Mouse (Mus musculus) liver, postnatal 0 days (tissue): ENCODE results near the gene 4931429L15Rik. TPM values are rescaled to one million over a fixed set of nuclear protein-coding genes. Genes with fewer than 3 reads are reported as not detected.
"Not testable (repeated sequence)": the region's sequence is repeated elsewhere in the genome, so short reads cannot be mapped to it uniquely, and the experiment has no call there.

Source experiments
- ATAC-seq: fragments of 200-750 bp; cut with Nextera tagmentation; 2 replicates; pipeline ENCODE4 v1.8.0; 2017; ENCODE audit warnings: mild to moderate bottlenecking, moderate library complexity
- DNase-seq: peaks from one replicate; pipeline ENCODE4 v3.0.0-alpha.2; 2016
- H3K27ac ChIP-seq: fragments of 300-500 bp; sonication (generic); 2 replicates; pipeline ENCODE4 v1.5.1; 2014; ENCODE audit warnings: antibody characterized with exemption, moderate library complexity, mild to moderate bottlenecking, low read depth
- H3K27me3 ChIP-seq: fragments of 300-500 bp; sonication (generic); 2 replicates; pipeline ENCODE4 v1.6.1; 2014; ENCODE audit warnings: low read length, control low read depth, mixed read lengths; ENCODE audit not compliant: insufficient read depth
- H3K36me3 ChIP-seq: fragments of 300-500 bp; sonication (generic); replicated peaks from 2 replicates; pipeline ENCODE4 v1.6.1; 2014; ENCODE audit warnings: mild to moderate bottlenecking, control low read depth, low read length, moderate library complexity, mixed read lengths; ENCODE audit not compliant: insufficient read depth
- H3K4me1 ChIP-seq: fragments of 300-500 bp; sonication (generic); 2 replicates; pipeline ENCODE4 v1.6.1; 2014; ENCODE audit warnings: antibody characterized with exemption, mild to moderate bottlenecking, control low read depth; ENCODE audit not compliant: insufficient read depth
- H3K4me2 ChIP-seq: fragments of 300-500 bp; sonication (generic); 2 replicates; pipeline ENCODE4 v1.6.1; 2014; ENCODE audit warnings: low read depth, mild to moderate bottlenecking, low read length, moderate library complexity, mixed read lengths
- H3K4me3 ChIP-seq: fragments of 300-500 bp; sonication (generic); 2 replicates; pipeline ENCODE4 v1.5.1; 2014; ENCODE audit warnings: low read depth, low read length
- H3K9ac ChIP-seq: fragments of 300-500 bp; sonication (generic); replicated peaks from 2 replicates; pipeline ENCODE4 v1.6.1; 2014; ENCODE audit warnings: mild to moderate bottlenecking, moderate library complexity
- H3K9me3 ChIP-seq: fragments of 300-500 bp; sonication (generic); 2 replicates; pipeline ENCODE4 v1.6.1; 2016; ENCODE audit warnings: mild to moderate bottlenecking, control low read depth, low read length, mixed read lengths
- CTCF ChIP-seq: sonication (generic); IDR thresholded peaks from 2 replicates; pipeline ENCODE4 v1.5.1; 2016; ENCODE audit warnings: antibody characterized with exemption, low read depth
- EP300 ChIP-seq: IDR thresholded peaks from 2 replicates; pipeline ENCODE4 v1.6.1; 2016; ENCODE audit warnings: antibody characterized with exemption, low read depth, mild to moderate bottlenecking
- WGBS: fragments of 180-500 bp; shearing (Covaris S2); extraction: QIAGEN DNeasy Blood & Tissue Kit; methylation state at CpG from one replicate; pipeline ENCODE4 v1.1.7; 2014; ENCODE audit not compliant: insufficient replicate concordance; 5-methylcytosine and 5-hydroxymethylcytosine counted together
- polyA plus RNA-seq: library from polyadenylated mRNA; unstranded; fragments of >200 nt; fragmentation: Nextera tagmentation; extraction: Ambion mirVana; gene quantifications from 2 replicates; pipeline ENCODE4 v1.2.1, GENCODE M21; 2015

Gene 4931429L15Rik
- polyA plus RNA-seq, 1 experiment from 2014 or later: not detected

DNA sequence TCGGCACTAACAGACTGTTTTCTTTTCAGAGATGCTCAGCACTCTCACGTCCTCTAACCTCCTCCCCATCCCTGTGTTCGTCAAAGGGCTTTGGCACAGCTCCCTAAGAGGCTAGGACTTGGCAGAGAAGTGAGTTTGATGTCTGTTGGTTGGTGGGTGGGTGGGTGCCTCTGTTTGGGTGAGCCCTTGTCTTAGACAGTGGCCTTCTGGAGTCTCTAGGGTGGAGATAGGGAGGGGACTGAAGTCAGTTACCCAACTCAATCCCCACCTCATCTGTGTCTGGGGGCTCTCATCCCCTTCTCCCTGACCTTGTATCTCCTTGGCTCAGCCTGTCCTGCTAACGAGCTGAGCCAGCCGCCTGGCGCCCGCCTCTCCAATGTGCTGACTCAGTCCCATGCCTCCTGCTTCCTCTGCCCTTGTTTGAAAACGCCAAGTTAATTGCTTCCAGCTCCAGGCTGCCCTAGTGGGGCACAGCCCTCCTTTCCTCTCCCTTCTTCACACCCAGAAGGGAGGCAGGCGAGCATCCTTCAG is 30.7 kb upstream of the 4931429L15Rik start:
- no peak for DNase-seq

DNA sequence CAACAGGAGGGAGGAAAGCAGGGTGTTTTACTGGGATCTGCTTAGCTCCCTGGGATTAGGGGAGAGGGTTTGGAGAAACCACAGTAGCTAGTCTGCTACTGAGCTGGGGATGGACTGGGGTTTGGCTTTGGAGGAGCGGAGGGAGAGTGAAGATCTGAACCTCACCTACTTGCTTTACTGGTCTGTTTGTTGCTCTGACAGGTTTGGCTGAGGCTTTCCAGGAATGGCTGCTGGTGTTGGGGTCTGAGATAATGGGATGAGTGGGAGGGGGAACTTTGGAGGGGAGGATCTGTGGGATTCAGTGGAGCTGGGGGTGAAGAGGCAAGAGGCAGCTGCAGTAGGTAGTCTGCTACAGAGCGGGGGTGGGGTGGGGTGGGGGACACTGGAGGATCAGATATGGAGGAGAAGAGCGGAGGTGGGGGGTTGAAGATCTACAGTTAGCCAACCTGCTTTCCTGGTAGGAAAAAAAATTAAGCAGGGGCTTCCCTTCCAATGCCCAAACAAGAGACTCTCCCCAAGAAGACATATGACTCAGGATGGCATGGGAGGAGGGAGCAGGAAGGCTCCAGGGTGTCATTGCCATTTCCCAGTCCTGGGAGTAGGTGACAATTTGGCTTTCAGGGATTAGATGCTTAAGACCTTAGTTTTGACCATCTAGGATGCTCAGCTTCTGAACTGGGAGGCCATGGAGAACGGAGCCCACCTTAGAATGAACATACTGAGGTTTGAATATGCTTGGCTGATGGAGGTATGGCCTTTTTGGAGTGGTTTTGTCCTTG is 26.3 kb upstream of the 4931429L15Rik start:
- TF ChIP-seq CTCF (no peak), EP300 (no peak)
- ATAC-seq: no peak
- no peak overlapping the region for H3K27ac ChIP-seq
- no peak overlapping the region for H3K9ac ChIP-seq
- H3K27me3 ChIP-seq: no peaks in the 10 kb centered on the region
- no peaks in the 10 kb centered on the region for H3K4me1 ChIP-seq
- no peaks in the 10 kb centered on the region for H3K9me3 ChIP-seq
- H3K4me2 ChIP-seq: no peak overlapping the region
- 80% methylated on average over 4 of the region's 4 CpGs for WGBS
- no peak for DNase-seq
- no peak overlapping the region for H3K4me3 ChIP-seq
- H3K36me3 ChIP-seq: no peaks in the 10 kb centered on the region

More for the DNA sequence above, 30.7 kb upstream of the 4931429L15Rik start:
- H3K4me2 ChIP-seq: no peak overlapping the region
- no peaks in the 10 kb centered on the region for H3K36me3 ChIP-seq
- peaks cover 3% of the 10 kb centered on the region; the same call in 1 of the 2 replicates for H3K27me3 ChIP-seq
- no peak overlapping the region for H3K9ac ChIP-seq
- no peak overlapping the region for H3K27ac ChIP-seq
- no peak for TF ChIP-seq CTCF
- TF ChIP-seq EP300: no peak
- no peaks in the 10 kb centered on the region for H3K9me3 ChIP-seq
- WGBS: 44% methylated on average over 9 of the region's 9 CpGs
- ATAC-seq: no peak
- H3K4me1 ChIP-seq: no peaks in the 10 kb centered on the region
- H3K4me3 ChIP-seq: no peak overlapping the region

DNA sequence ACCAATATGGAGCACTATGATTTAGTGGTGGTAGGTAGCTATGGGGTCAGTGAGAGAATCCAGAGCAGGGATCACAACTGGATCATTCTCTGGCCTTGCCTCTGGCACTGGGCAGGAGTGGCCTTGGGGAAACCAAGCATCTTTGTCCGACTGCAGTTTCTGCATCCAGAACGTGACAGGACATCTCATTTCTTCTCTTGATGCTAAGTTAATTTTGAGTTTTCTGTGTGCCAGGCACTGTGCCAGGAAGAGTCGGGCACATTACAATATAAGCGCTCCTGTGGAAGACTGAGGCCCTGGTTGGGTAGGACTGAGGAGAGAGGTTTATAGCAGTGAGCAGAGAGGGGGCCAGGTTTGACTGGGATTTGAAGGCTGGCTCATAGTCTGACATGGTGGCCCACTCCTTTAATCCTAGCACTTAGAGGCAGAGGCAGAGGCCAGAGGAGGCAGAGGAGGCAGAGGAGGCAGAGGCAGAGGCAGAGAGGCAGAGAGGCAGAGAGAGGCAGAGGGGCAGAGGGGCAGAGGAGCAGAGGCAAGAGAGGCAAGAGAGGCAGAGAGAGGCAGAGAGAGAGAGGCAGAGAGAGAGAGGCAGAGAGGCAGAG is 19.4 kb upstream of the 4931429L15Rik start:
- H3K36me3 ChIP-seq: no peaks in the 10 kb centered on the region
- no peaks in the 10 kb centered on the region for H3K4me1 ChIP-seq
- no peak overlapping the region for H3K27ac ChIP-seq
- no peak for TF ChIP-seq CTCF
- no peak for TF ChIP-seq EP300
- H3K9ac ChIP-seq: no peak overlapping the region
- no peak overlapping the region for H3K4me2 ChIP-seq
- H3K27me3 ChIP-seq: no peaks in the 10 kb centered on the region
- DNase-seq: no peak
- no peak overlapping the region for H3K4me3 ChIP-seq
- ATAC-seq: no peak
- 81% methylated on average over 4 of the region's 4 CpGs for WGBS
- no peaks in the 10 kb centered on the region for H3K9me3 ChIP-seq

DNA sequence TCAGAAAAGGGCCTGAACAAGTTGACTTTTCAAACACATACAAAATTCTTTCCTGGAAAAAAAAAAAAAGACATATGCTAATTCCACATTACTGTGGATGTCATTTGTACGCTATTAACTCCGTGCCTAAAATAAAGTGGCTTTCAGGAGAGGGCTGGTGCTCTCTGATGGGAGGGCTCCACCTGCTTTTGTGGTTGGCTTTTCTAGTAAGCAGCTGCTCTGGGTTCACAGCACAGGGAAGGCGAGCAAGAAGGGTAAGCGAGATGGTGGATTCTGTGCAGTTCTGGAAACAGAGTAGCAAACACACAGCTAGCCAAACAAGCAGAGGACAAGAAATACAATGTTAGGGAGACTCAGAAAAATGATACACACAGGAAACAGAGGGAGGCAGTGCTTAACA is 18.6 kb upstream of the 4931429L15Rik start:
- H3K27me3 ChIP-seq: no peaks in the 10 kb centered on the region
- no peaks in the 10 kb centered on the region for H3K4me1 ChIP-seq
- TF ChIP-seq EP300: no peak
- TF ChIP-seq CTCF: no peak
- no peak for DNase-seq
- H3K4me2 ChIP-seq: no peak overlapping the region
- no peak overlapping the region for H3K27ac ChIP-seq
- no peaks in the 10 kb centered on the region for H3K9me3 ChIP-seq
- ATAC-seq: no peak
- 50% methylated on average over 4 of the region's 4 CpGs for WGBS
- H3K9ac ChIP-seq: no peak overlapping the region
- no peak overlapping the region for H3K4me3 ChIP-seq
- no peaks in the 10 kb centered on the region for H3K36me3 ChIP-seq

DNA sequence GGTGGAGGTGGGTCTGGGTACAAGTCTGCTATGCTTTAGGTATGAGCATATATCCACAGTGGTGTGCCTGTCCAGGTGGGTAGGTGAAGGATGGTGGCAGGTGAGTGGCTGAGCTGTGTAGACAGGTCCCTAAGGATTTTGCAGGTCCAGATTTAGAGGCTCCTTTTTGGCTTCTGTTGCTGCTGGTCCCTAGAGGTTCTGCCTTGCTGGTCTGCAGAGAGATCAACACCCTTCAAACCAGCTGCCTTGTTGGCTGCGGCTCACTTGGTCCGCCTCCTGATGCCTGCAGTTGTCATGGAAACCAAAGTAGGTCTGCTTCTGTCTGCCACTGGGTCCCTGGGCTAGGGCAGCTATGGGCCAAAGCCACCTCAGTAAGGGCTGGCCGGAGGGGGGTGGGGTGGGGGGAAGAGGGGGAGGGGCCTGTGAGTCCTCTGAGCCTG is 18.1 kb upstream of the 4931429L15Rik start:
- WGBS: 29% methylated on average over 3 of the region's 3 CpGs
- H3K4me3 ChIP-seq: no peak overlapping the region
- DNase-seq: no peak

DNA sequence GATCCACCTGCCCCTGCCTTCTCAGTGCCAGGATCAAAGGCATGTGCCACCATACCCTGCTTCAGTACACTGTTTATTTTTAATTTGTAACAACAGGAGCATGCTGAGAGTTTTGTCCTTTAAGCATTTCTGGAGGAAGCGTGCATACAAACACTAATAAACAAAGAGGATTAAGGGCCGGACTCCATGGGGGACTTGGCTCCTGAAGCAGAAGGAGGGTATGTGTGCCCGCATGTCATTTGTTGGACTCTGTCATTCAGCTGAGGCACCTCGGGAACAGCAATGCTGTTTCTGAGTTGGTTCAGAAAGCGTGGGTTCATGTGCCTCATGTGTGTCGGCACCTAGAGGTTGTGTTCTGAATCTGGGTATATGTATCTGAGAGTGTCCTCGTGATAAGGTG is 17.5 kb upstream of the 4931429L15Rik start:
- no peak for DNase-seq
- Histone ChIP-seq H3K9me3 (no peaks in the 10 kb centered on the region), H3K36me3 (no peaks in the 10 kb centered on the region), H3K4me2 (no peak overlapping the region), H3K4me3 (no peak overlapping the region), H3K9ac (no peak overlapping the region), H3K4me1 (no peaks in the 10 kb centered on the region), H3K27me3 (no peaks in the 10 kb centered on the region), H3K27ac (no peak overlapping the region)
- 62% methylated on average over 7 of the region's 7 CpGs for WGBS
- TF ChIP-seq EP300 (no peak), CTCF (no peak)
- ATAC-seq: no peak

More for the DNA sequence above, 18.1 kb upstream of the 4931429L15Rik start:
- H3K27me3 ChIP-seq: no peaks in the 10 kb centered on the region
- no peaks in the 10 kb centered on the region for H3K36me3 ChIP-seq
- TF ChIP-seq CTCF: no peak
- TF ChIP-seq EP300: no peak
- no peak for ATAC-seq
- H3K4me2 ChIP-seq: no peak overlapping the region
- H3K27ac ChIP-seq: no peak overlapping the region
- no peaks in the 10 kb centered on the region for H3K4me1 ChIP-seq
- H3K9me3 ChIP-seq: no peaks in the 10 kb centered on the region
- no peak overlapping the region for H3K9ac ChIP-seq

DNA sequence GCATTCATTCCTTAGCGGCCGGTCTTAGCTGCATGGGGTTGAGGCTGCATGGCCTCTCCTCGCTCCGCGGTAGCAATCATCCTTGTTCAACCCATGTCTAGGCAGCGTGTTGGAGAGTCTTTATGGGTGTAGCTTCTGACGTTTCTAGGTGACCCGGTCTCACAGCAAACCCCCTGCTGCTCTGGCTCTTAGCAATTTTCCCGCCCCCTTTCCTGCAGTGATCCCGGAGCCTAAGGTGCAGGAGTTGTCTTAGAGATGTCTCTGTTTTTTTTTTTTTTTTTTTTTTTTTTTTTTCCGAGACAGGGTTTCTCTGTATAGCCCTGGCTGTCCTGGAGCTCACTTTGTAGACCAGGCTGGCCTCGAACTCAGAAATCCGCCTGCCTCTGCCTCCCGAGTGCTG is 16.5 kb upstream of the 4931429L15Rik start:
- ATAC-seq, DNase-seq: not testable (repeated sequence)
- WGBS: 75% methylated on average over 13 of the region's 14 CpGs

More for the DNA sequence above, 16.5 kb upstream of the 4931429L15Rik start:
- not testable (repeated sequence) for H3K9me3 ChIP-seq, H3K27ac ChIP-seq, H3K36me3 ChIP-seq, H3K4me1 ChIP-seq, H3K9ac ChIP-seq, H3K27me3 ChIP-seq, H3K4me3 ChIP-seq, H3K4me2 ChIP-seq
